Mouse (Mus musculus): Measurements from ENCODE around the gene Prune2.

- TF ChIP-seq CTCF (IDR thresholded peaks at IDR 0.05; ENCODE audit: extremely low read depth, insufficient read depth, insufficient read length, insufficient replicate concordance) (no peak), POLR2A (IDR thresholded peaks at IDR 0.05; ENCODE audit: low read depth, low read length) (no peak)
Measured at GRCm38 (mm10) chr19:17030276-17030675, 74.4 kb downstream of the Prune2 start.

All from spleen, adult 2 months (tissue).